Mouse (Mus musculus) WW6 (cell line): ENCODE measurements at regions not wholly inside any gene's neighbourhood (a gene's known extent, or its start where the extent isn't known, plus 50 kb on each side); places are given as distances from the start of the nearest gene placed in this dataset.

ENCODE experiments used
- DNase-seq: peaks from one replicate; pipeline ENCODE4 v3.0.0-alpha.2; 2013; ENCODE audit warnings: low read depth, low spot score

- no peak for DNase-seq
Observed at GRCm38 (mm10) chr10:37716946-37717345, 578.2 kb upstream of the Marcks start.

- no peak for DNase-seq
Observed at GRCm38 (mm10) chr10:37711459-37711858, 572.7 kb upstream of the Marcks start.

- no peak for DNase-seq
Observed at GRCm38 (mm10) chr10:37694041-37694690, 555.4 kb upstream of the Marcks start.

GRCm38 (mm10) chr10:37692851-37693250 lies 554.1 kb upstream of the Marcks start:
- DNase-seq, result no peak

GRCm38 (mm10) chr10:37691939-37692338 lies 553.2 kb upstream of the Marcks start:
- DNase-seq, result no peak

- DNase-seq, result no peak
Observed at GRCm38 (mm10) chr10:37683101-37683500, 544.4 kb upstream of the Marcks start.

- no peak for DNase-seq
Observed at GRCm38 (mm10) chr10:37680601-37681000, 541.9 kb upstream of the Marcks start.

- no peak for DNase-seq
Observed at GRCm38 (mm10) chr10:37677826-37678225, 539.1 kb upstream of the Marcks start.

- DNase-seq, result no peak
Observed at GRCm38 (mm10) chr10:37668827-37669226, 530.1 kb upstream of the Marcks start.

- DNase-seq, result no peak
Observed at GRCm38 (mm10) chr10:37667031-37667745, 528.5 kb upstream of the Marcks start.

GRCm38 (mm10) chr10:37666535-37666934 lies 527.8 kb upstream of the Marcks start:
- DNase-seq, result no peak

- no peak for DNase-seq
Observed at GRCm38 (mm10) chr10:37637001-37637562, 498.4 kb upstream of the Marcks start.

GRCm38 (mm10) chr10:37636421-37636820 lies 497.7 kb upstream of the Marcks start:
- no peak for DNase-seq

GRCm38 (mm10) chr10:37630403-37630802 lies 491.7 kb upstream of the Marcks start:
- DNase-seq, result no peak

- DNase-seq, result no peak
Observed at GRCm38 (mm10) chr10:37627900-37628299, 489.2 kb upstream of the Marcks start.

GRCm38 (mm10) chr10:37626758-37627201 lies 488.1 kb upstream of the Marcks start:
- no peak for DNase-seq

GRCm38 (mm10) chr10:37625972-37626757 lies 487.4 kb upstream of the Marcks start:
- DNase-seq, result no peak

GRCm38 (mm10) chr10:37623041-37623440 lies 484.3 kb upstream of the Marcks start:
- no peak for DNase-seq

GRCm38 (mm10) chr10:37618606-37619005 lies 479.9 kb upstream of the Marcks start:
- no peak for DNase-seq

- DNase-seq, result no peak
Observed at GRCm38 (mm10) chr10:37617708-37618300, 479.1 kb upstream of the Marcks start.

GRCm38 (mm10) chr10:37615926-37616691 lies 477.4 kb upstream of the Marcks start:
- DNase-seq, result no peak
